Mouse (Mus musculus): ENCODE measurements around the gene Cfap46.

The Cfap46 gene

DNA sequence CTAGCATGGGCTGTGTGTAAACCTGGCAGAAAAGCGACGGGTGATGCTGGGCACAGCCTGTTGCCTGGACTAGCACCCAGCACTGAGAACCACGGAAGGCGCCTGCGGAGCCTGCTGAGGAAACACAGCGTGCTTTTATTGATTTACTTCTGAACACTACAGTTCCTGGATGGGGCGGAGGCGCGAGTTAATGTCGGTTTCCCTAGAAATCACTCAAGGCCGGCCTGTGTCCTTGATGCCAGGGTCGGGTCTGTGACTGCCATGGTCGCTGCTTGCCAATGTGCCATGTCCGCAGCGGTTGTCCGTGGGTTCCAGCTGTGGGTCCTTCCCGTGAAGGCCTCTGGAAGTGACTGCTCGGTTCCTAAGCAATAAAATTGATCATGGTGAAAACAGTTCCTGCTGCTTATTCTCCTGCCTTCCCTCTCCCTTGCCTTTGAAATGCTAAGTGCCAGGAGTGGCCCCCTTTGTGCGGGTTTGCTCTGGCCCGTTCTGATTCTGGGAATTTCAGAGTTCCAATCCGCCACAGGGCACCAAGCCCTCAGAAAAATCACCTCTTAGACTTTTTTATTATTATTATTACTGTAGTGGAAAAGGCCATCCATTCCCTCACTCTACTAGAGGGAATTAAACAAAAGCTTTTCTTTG is 104.2 kb downstream of the Cfap46 start:
- DNase-seq = no peak

DNA sequence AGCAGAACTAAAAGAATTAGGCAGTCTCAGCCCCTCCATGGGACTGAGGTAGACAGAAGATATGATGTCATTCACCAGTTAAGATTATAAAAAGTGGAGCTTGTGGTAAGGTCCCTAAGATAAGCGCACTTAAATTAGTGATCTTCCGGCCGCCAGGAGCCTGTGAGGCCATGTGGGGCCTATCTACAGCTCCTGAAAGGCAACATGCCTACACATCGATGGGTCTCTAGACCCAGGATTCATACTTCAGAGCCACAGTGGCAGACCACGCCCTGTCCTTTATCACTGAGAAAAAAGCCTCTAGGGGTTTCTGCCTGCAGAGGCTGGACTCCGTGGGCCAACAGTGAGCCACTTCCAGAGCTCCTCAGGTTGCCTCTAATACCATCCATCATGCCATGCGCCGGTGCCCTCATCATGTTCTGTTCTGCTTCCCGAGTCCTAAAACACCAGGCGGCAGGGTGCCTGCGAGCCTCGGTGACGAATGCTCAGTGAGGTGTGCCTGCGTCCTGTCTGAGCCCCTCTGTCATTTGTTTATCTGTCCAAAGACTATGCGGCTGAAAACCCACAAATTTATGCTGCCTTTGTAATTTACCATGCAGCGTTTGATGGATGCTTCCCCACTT is 107.4 kb downstream of the Cfap46 start:
- no peak for DNase-seq

GRCm38 (mm10) chr7:139572665-139573064 is 111.0 kb downstream of the Cfap46 start:
- no peak for DNase-seq

- DNase-seq = no peak
Observed at GRCm38 (mm10) chr7:139570788-139571187, 112.8 kb downstream of the Cfap46 start.

- no peak for DNase-seq
Observed at GRCm38 (mm10) chr7:139566533-139566932, 117.1 kb downstream of the Cfap46 start.

- DNase-seq = no peak
Observed at GRCm38 (mm10) chr7:139565998-139566397, 117.6 kb downstream of the Cfap46 start.

DNA sequence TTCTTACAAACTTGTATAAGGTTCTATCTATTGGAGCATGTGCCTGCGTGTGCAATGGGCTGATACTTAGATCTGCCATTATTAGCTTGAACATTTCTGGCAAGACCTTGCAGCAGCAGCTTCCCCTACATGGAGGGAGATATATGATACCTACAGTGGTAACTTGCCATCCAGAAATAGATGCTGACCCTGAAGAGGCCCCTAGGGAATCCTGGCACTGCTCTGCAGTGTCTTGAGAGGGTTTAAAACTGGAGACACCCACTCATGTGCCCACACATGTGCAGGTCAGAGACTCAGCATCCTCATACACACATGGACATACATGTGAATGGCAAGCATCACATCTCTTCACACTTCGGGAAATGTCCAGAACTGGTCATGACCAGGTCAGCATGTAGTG is 119.5 kb downstream of the Cfap46 start:
- no peak for DNase-seq

DNA sequence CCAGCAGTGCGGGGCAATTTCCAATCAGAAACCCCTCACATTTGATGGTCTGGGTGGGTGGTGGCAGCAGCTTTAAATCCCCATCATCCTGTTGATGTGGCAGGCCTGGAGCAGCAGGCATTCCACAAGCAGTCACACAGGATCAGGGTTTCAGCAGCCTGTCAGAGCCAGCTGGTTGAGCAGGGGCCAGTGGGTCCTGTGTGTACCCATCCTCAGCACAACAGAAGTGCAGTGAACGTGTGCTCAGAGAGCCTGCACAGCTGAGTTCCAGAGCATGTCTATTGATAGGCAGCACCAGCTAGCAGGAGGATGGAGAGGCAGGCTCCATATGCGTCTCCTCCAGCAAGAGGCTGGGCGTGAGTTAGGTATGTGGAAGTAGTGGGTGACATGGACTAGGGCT is 120.2 kb downstream of the Cfap46 start:
- no peak for DNase-seq

DNA sequence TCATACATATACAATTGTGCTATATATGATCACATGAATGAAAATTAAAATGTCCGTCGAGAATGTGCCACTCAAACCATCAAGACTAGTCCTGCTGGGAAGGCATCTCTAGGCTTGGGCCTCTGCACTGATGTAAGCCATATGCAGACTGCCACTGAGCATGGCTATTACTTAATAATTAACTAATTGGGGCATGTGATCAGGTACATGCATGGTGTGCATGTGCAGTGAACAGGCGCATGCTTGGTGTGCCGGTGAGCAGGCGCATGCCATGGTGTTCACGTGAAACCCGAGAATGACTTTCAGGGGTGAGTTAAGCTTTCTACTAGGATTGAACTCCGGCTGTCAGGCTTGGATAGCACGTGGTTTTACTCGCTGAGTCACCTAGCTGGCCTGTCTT is 124.0 kb downstream of the Cfap46 start:
- no peak for DNase-seq

- DNase-seq = no peak
Observed at GRCm38 (mm10) chr7:139556746-139557526, 126.7 kb downstream of the Cfap46 start.

DNA sequence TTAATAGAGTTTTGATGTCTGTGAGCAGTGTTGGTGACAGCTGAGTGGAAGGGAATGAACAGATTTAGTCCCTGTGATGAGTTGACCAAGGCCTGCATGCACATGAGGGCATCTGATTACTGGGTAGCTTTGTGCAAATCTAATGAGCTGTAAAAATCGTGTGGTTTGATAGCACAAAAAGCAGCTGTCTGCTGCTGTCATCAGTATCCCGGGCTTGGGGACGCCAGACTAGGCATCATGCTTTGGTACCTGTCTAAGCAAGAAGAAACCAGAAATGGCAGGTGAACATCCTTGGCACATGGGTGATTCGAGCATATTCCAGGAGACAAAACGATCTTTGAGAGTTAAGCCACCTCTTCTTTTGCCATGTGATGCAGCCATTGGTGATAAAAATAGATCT is 127.3 kb downstream of the Cfap46 start:
- DNase-seq = no peak

DNA sequence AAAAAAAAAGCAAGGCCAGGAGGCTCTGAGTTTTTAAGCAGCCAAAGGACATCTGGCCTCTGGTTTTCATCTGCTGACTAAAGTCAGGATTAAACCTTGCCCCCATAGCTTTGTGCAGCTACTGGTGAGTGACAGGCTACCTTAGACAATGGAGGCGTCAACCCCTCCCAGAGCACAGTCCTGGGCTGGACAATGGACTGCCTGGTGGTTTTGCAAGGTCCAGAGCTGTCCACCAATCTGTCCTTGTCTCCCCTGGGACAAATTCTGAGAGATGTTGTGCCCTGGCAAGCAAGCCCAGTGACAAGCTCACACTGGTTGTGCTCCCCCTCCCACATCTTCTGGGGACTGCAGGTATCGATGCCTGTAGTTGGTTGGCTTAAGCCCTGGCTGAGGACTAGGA is 132.1 kb downstream of the Cfap46 start:
- DNase-seq = no peak
